Mouse (Mus musculus) MEL (cell line): ENCODE results near the gene Olfr1394. TPM values are rescaled to one million over a fixed set of nuclear protein-coding genes. Genes with fewer than 3 reads are reported as not detected.

ENCODE experiments used
- DNase-seq: peaks from one replicate; pipeline ENCODE4 v3.0.0; 2011; ENCODE audit warnings: low read depth, low spot score
- H3K27ac ChIP-seq: 2 replicates; pipeline ENCODE4 v1.5.1; 2012; ENCODE audit warnings: low read depth, mild to moderate bottlenecking, control low read depth, low read length, moderate library complexity; ENCODE audit not compliant: control insufficient read depth
- H3K27me3 ChIP-seq, 2 experiments: fragments of 150-350 bp in 1 of 2; sonication (generic) in 1 of 2; 2 replicates each; pipeline ENCODE4 v1.6.1; 2012; ENCODE audit warnings: low read length in 2 of 2, mild to moderate bottlenecking in 2 of 2, improper control_type of control experiment in 1 of 2, moderate library complexity in 1 of 2; ENCODE audit not compliant: insufficient read depth in 2 of 2, control insufficient read depth in 1 of 2
- H3K36me3 ChIP-seq, 2 experiments: 2 replicates each; pipeline ENCODE4 v1.6.1; 2012 to 2014; ENCODE audit warnings: low read length in 2 of 2, improper control_type of control experiment in 1 of 2, inconsistent platforms in 1 of 2, mild to moderate bottlenecking in 1 of 2; ENCODE audit not compliant: insufficient read depth in 2 of 2, control insufficient read depth in 1 of 2
- H3K4me1 ChIP-seq, 2 experiments: fragments of 150-350 bp in 1 of 2; sonication (generic) in 1 of 2; 2 replicates each; pipeline ENCODE4 v1.6.1; 2012; ENCODE audit warnings: low read length in 2 of 2, improper control_type of control experiment in 1 of 2, mild to moderate bottlenecking in 1 of 2; ENCODE audit not compliant: insufficient read depth in 2 of 2, control insufficient read depth in 1 of 2
- H3K4me3 ChIP-seq, 2 experiments: fragments of 150-350 bp in 1 of 2; sonication (generic) in 1 of 2; 2 replicates each; pipeline ENCODE4 v1.5.1; 2012; ENCODE audit warnings: low read depth in 2 of 2, low read length in 2 of 2, mild to moderate bottlenecking in 2 of 2, moderate library complexity in 2 of 2, control low read depth in 1 of 2, improper control_type of control experiment in 1 of 2; ENCODE audit not compliant: control insufficient read depth in 1 of 2, insufficient read depth in 1 of 2
- H3K79me2 ChIP-seq: 2 replicates; pipeline ENCODE4 v1.6.1; 2012; ENCODE audit warnings: mild to moderate bottlenecking, low read length, moderate library complexity; ENCODE audit not compliant: control insufficient read depth, poor library complexity, insufficient read depth
- H3K9ac ChIP-seq: 2 replicates; pipeline ENCODE4 v1.6.1; 2012; ENCODE audit warnings: low read depth, mild to moderate bottlenecking, control low read depth, low read length, moderate library complexity; ENCODE audit not compliant: control insufficient read depth, poor library complexity, severe bottlenecking
- H3K9me3 ChIP-seq: fragments of 150-350 bp; sonication (generic); replicated peaks from 2 replicates; pipeline ENCODE4 v1.6.1; 2012; ENCODE audit warnings: mild to moderate bottlenecking, low read length, improper control_type of control experiment, moderate library complexity; ENCODE audit not compliant: insufficient read depth
- CHD2 ChIP-seq: IDR thresholded peaks from 2 replicates; pipeline ENCODE4 v1.6.1; 2011; ENCODE audit warnings: low read length, improper control_type of control experiment
- CTCF ChIP-seq, 3 experiments: IDR thresholded peaks in 2 of 3; conservative IDR thresholded peaks in 1 of 3; 2 replicates each; pipeline ENCODE4 v1.5.1; 2011 to 2012; ENCODE audit warnings: low read length in 3 of 3, low read depth in 2 of 3, mild to moderate bottlenecking in 2 of 3, improper control_type of control experiment in 1 of 3, inconsistent platforms in 1 of 3, mixed read lengths in 1 of 3, moderate library complexity in 1 of 3; ENCODE audit not compliant: control insufficient read depth in 1 of 3, insufficient read depth in 1 of 3, poor library complexity in 1 of 3, severe bottlenecking in 1 of 3
- ETS1 ChIP-seq: IDR thresholded peaks from 2 replicates; pipeline ENCODE4 v1.6.1; 2012; ENCODE audit warnings: low read depth, mild to moderate bottlenecking, inconsistent platforms, low read length, improper control_type of control experiment, moderate library complexity
- GABPA ChIP-seq: IDR thresholded peaks from 2 replicates; pipeline ENCODE4 v1.6.1; 2012; ENCODE audit warnings: low read depth, mild to moderate bottlenecking, inconsistent platforms, low read length, improper control_type of control experiment, moderate library complexity
- GATA1 ChIP-seq: IDR thresholded peaks from 2 replicates; pipeline ENCODE4 v1.6.1; 2011; ENCODE audit warnings: low read depth, low read length, improper control_type of control experiment
- JUND ChIP-seq: IDR thresholded peaks from 2 replicates; pipeline ENCODE4 v1.6.1; 2011; ENCODE audit warnings: low read depth, mild to moderate bottlenecking, improper control_type of control experiment, low read length
- KAT2A ChIP-seq: conservative IDR thresholded peaks from 2 replicates; pipeline ENCODE4 v1.6.1; 2012; ENCODE audit warnings: low read depth, low read length, improper control_type of control experiment, inconsistent platforms
- MAFK ChIP-seq: IDR thresholded peaks from 2 replicates; pipeline ENCODE4 v1.6.1; 2011; ENCODE audit warnings: low read depth, mild to moderate bottlenecking, low read length, improper control_type of control experiment, borderline replicate concordance
- MAZ ChIP-seq: IDR thresholded peaks from 2 replicates; pipeline ENCODE4 v1.6.1; 2012; ENCODE audit warnings: low read depth, mild to moderate bottlenecking, inconsistent platforms, low read length, improper control_type of control experiment
- MYB ChIP-seq: IDR thresholded peaks from 2 replicates; pipeline ENCODE4 v1.6.1; 2011; ENCODE audit warnings: mild to moderate bottlenecking, low read depth, low read length, improper control_type of control experiment
- MYC ChIP-seq: IDR thresholded peaks from 2 replicates; pipeline ENCODE4 v1.6.1; 2011; ENCODE audit warnings: low read depth, mild to moderate bottlenecking, low read length, improper control_type of control experiment, moderate library complexity
- NELFE ChIP-seq: IDR thresholded peaks from 2 replicates; pipeline ENCODE4 v1.6.1; 2011; ENCODE audit warnings: low read depth, low read length, improper control_type of control experiment
- RCOR1 ChIP-seq: IDR thresholded peaks from 2 replicates; pipeline ENCODE4 v1.6.1; 2012; ENCODE audit warnings: low read depth, mild to moderate bottlenecking, inconsistent platforms, low read length, improper control_type of control experiment
- SIN3A ChIP-seq: IDR thresholded peaks from 2 replicates; pipeline ENCODE4 v1.6.1; 2012; ENCODE audit warnings: low read length, improper control_type of control experiment, inconsistent platforms
- SMC3 ChIP-seq: IDR thresholded peaks from 2 replicates; pipeline ENCODE4 v1.6.1; 2011; ENCODE audit warnings: low read depth, low read length, improper control_type of control experiment
- TAL1 ChIP-seq: IDR thresholded peaks from 2 replicates; pipeline ENCODE4 v1.6.1; 2012; ENCODE audit warnings: mild to moderate bottlenecking, inconsistent platforms, low read length, moderate library complexity, mixed read lengths
- USF1 ChIP-seq: IDR thresholded peaks from 2 replicates; pipeline ENCODE4 v1.6.1; 2014; ENCODE audit warnings: low read depth, mild to moderate bottlenecking, inconsistent platforms, low read length, improper control_type of control experiment, moderate library complexity
- ZC3H11A ChIP-seq: IDR thresholded peaks from 2 replicates; pipeline ENCODE4 v1.6.1; 2012; ENCODE audit warnings: low read depth, mild to moderate bottlenecking, inconsistent platforms, low read length, improper control_type of control experiment
- ZNF384 ChIP-seq: IDR thresholded peaks from 2 replicates; pipeline ENCODE4 v1.6.1; 2012; ENCODE audit warnings: low read depth, mild to moderate bottlenecking, inconsistent platforms, low read length, improper control_type of control experiment
- polyA plus RNA-seq, 2 experiments: library from polyadenylated mRNA; stranded (reverse) in 1 of 2; unstranded in 1 of 2; fragments of >175 nt in 1 of 2; fragments of >200 nt in 1 of 2; gene quantifications; 2 replicates each; pipeline versions ENCODE4 v1.2.1 to v1.2.4; 2012; ENCODE audit warnings: low replicate concordance in 2 of 2, low read depth in 1 of 2; ENCODE audit not compliant: insufficient read length in 2 of 2, insufficient read depth in 1 of 2, missing spikeins in 1 of 2
- total RNA-seq: library from RNA; depleted of rRNA; stranded (reverse); fragments of 300-350 nt; gene quantifications from 2 replicates; pipeline ENCODE4 v1.2.3, GENCODE M21; 2012

Gene Olfr1394
- total and polyA plus RNA-seq, 3 experiments: not detected

GRCm38 (mm10) chr11:49124169-49124568, 30.0 kb upstream of the Olfr1394 start:
- Histone ChIP-seq H3K36me3 (no peaks in the 10 kb centered on the region), H3K27ac (no peak overlapping the region)

GRCm38 (mm10) chr11:49141974-49142373, 12.2 kb upstream of the Olfr1394 start, which contains the start of gene Olfr1395:
TSS of gene Olfr1395 (plus strand) at chr11:49142274.
- DNase-seq: no peak
- no peaks in the 10 kb centered on the region for H3K79me2 ChIP-seq
- H3K9me3 ChIP-seq: no peaks in the 10 kb centered on the region

More at GRCm38 (mm10) chr11:49124169-49124568, 30.0 kb upstream of the Olfr1394 start:
- no peak overlapping the region for H3K9ac ChIP-seq
- peaks cover 0 to 3% of the 10 kb centered on the region in 2 experiments; a peak in 1 of 4 replicates for H3K27me3 ChIP-seq
- H3K4me3 ChIP-seq: no peak overlapping the region
- no peaks in the 10 kb centered on the region for H3K9me3 ChIP-seq
- TF ChIP-seq NELFE (no peak), MYC (no peak), JUND (no peak), MYB (no peak), SMC3 (no peak), ZC3H11A (no peak), CTCF (IDR thresholded peaks at IDR 0.05 in 2 of 3, conservative IDR thresholded peaks at IDR 0.05 in 1 of 3; ENCODE audit: control insufficient read depth in 1 of 3, insufficient read depth in 1 of 3, low read depth in 2 of 3, low read length in 3 of 3, poor library complexity in 1 of 3, severe bottlenecking in 1 of 3) (no peak), SIN3A (no peak), CHD2 (no peak), RCOR1 (no peak), GABPA (peak; percentile 28; the same call in 1 of the 2 replicates), GATA1 (no peak), ETS1 (no peak), USF1 (no peak), MAFK (peak; percentile 48; the same call in 1 of the 2 replicates)
- DNase-seq: peak; percentile 14
- no peaks in the 10 kb centered on the region for H3K79me2 ChIP-seq
- H3K4me1 ChIP-seq: no peaks in the 10 kb centered on the region

More at GRCm38 (mm10) chr11:49141974-49142373, 12.2 kb upstream of the Olfr1394 start, which contains the start of gene Olfr1395:
- Histone ChIP-seq H3K36me3 (no peaks in the 10 kb centered on the region), H3K27ac (no peak within 1 kb of the TSS), H3K4me3 (no peak within 1 kb of the TSS), H3K27me3 (peaks cover 19 to 52% of the 10 kb centered on the region in 2 experiments), H3K9ac (no peak within 1 kb of the TSS), H3K4me1 (no peaks in the 10 kb centered on the region)
- TF ChIP-seq MAZ: no peak
- TF ChIP-seq KAT2A: no peak
- no peak for TF ChIP-seq NELFE
- TF ChIP-seq TAL1: no peak
- TF ChIP-seq SIN3A: no peak
- no peak for TF ChIP-seq ZNF384
- no peak for TF ChIP-seq MAFK
- TF ChIP-seq ETS1: no peak
- no peak for TF ChIP-seq GATA1
